ENCODE assay signal across 34 mouse cellular contexts in genomic region chr10:89832334-89832733, GRCm38 (mm10). TPM values are rescaled to one million over a fixed set of nuclear protein-coding genes. Genes with fewer than 3 reads are reported as not detected.
DNase-seq lines count a peak whose midpoint lies in the region; ATAC-seq and TF ChIP-seq lines count a peak whose summit lies in the region.
"Had no signal": no experiment of that assay in that cellular context is flagged by ENCODE, and none has a peak within 500 bp of the region (broad histone marks: within the 10 kb centered on the region; RNA-seq: fewer than 3 reads in every experiment).

No protein-coding gene starts in this region.

- no peak overlapping the region for H3K4me3 ChIP-seq in forebrain, embryonic 13.5 days
- no peak overlapping the region for H3K4me3 ChIP-seq in forebrain, embryonic 11.5 days (ENCODE audit: low read depth, low read length)
- no peak overlapping the region for H3K4me3 ChIP-seq in midbrain, postnatal 0 days (ENCODE audit: low read depth, low read length)
- no peak overlapping the region for H3K4me3 ChIP-seq in midbrain, embryonic 13.5 days (replicated peaks)
- H3K4me3 ChIP-seq in thymus, adult 2 months (ENCODE audit: control insufficient read depth, insufficient read depth, low read length), result no peak overlapping the region
- H3K4me3 ChIP-seq: embryonic facial prominence, embryonic 13.5 days; erythroblast, embryonic 14.5 days; hindbrain, embryonic 13.5 days; limb, embryonic 12.5 days; liver, embryonic 15.5 days; midbrain, embryonic 10.5 days; myocyte had no signal

- H3K27me3 ChIP-seq in forebrain, embryonic 13.5 days, result no peaks in the 10 kb centered on the region
- no peaks in the 10 kb centered on the region for H3K27me3 ChIP-seq in forebrain, embryonic 11.5 days (ENCODE audit: control insufficient read depth, insufficient read depth, low read length)
- no peaks in the 10 kb centered on the region for H3K27me3 ChIP-seq in midbrain, postnatal 0 days (ENCODE audit: insufficient read depth, low read length)
- H3K27me3 ChIP-seq in midbrain, embryonic 13.5 days, result no peaks in the 10 kb centered on the region
- no peaks in the 10 kb centered on the region for H3K27me3 ChIP-seq in thymus, adult 2 months (ENCODE audit: control insufficient read depth, insufficient read depth, low read length)
- H3K27me3 ChIP-seq: embryonic facial prominence, embryonic 13.5 days; hindbrain, embryonic 13.5 days; limb, embryonic 12.5 days; liver, embryonic 15.5 days had no signal

- TF ChIP-seq CTCF in midbrain, postnatal 0 days (IDR thresholded peaks at IDR 0.05), result no peak
- TF ChIP-seq CTCF in thymus, adult 2 months (IDR thresholded peaks at IDR 0.05; ENCODE audit: borderline replicate concordance, control insufficient read depth, extremely low read depth, insufficient read depth, low read length, poor library complexity), result no peak

- 80% methylated on average over 4 of the region's 4 CpGs for WGBS in forebrain, embryonic 13.5 days
- 86% methylated on average over 4 of the region's 4 CpGs for WGBS in forebrain, embryonic 11.5 days
- 83% methylated on average over 4 of the region's 4 CpGs for WGBS in midbrain, postnatal 0 days
- WGBS in midbrain, embryonic 13.5 days, result 85% methylated on average over 4 of the region's 4 CpGs
- 55% methylated on average over 4 of the region's 4 CpGs for WGBS in thymus, adult 2 months

- no peak overlapping the region for H3K27ac ChIP-seq in forebrain, embryonic 13.5 days
- H3K27ac ChIP-seq in forebrain, embryonic 11.5 days (ENCODE audit: low read depth, low read length), result no peak overlapping the region
- no peak overlapping the region for H3K27ac ChIP-seq in midbrain, postnatal 0 days (ENCODE audit: low read depth, low read length)
- no peak overlapping the region for H3K27ac ChIP-seq in midbrain, embryonic 13.5 days
- no peak overlapping the region for H3K27ac ChIP-seq in thymus, adult 2 months (ENCODE audit: control insufficient read depth, insufficient read depth, low read length)
- H3K27ac ChIP-seq: embryonic facial prominence, embryonic 13.5 days; hindbrain, embryonic 13.5 days; limb, embryonic 12.5 days; liver, embryonic 15.5 days; midbrain, embryonic 10.5 days had no signal

- H3K9me3 ChIP-seq in forebrain, embryonic 13.5 days (replicated peaks), result no peaks in the 10 kb centered on the region
- H3K9me3 ChIP-seq in forebrain, embryonic 11.5 days (ENCODE audit: control insufficient read depth, low read length), result no peaks in the 10 kb centered on the region
- no peaks in the 10 kb centered on the region for H3K9me3 ChIP-seq in midbrain, postnatal 0 days (ENCODE audit: low read length)
- no peaks in the 10 kb centered on the region for H3K9me3 ChIP-seq in midbrain, embryonic 13.5 days
- H3K9me3 ChIP-seq: embryonic facial prominence, embryonic 13.5 days; hindbrain, embryonic 13.5 days; limb, embryonic 12.5 days; liver, embryonic 15.5 days; midbrain, embryonic 10.5 days had no signal

- no peak for DNase-seq in forebrain, embryonic 11.5 days (ENCODE audit: low spot score)
- peak; percentile 9 for DNase-seq in midbrain, postnatal 0 days (ENCODE audit: low spot score)
- peak; percentile 4 for DNase-seq in thymus, postnatal 25 days
- DNase-seq in thymus, adult 2 months, result no peak
- no peak for DNase-seq in right cerebral cortex, postnatal 36 days (ENCODE audit: low spot score in 2 of 2)
- no peak for DNase-seq in spleen, adult 12 weeks (ENCODE audit: low spot score)
- DNase-seq: adrenal gland, postnatal 14 days; cerebellum, adult 11-12 months; cerebellum, adult 9-11 months; embryo, embryonic 11 days; gastrocnemius, postnatal 14 days; heart, adult 18-20 months; heart, postnatal 4 days; kidney, adult 11 months; kidney, postnatal 14 days; lung, embryonic 14.5 days; lung, postnatal 14 days; right cerebral cortex, adult 18-20 months; right cerebral cortex, postnatal 4 days had no signal

- no peak overlapping the region for H3K4me2 ChIP-seq in forebrain, embryonic 13.5 days
- no peak overlapping the region for H3K4me2 ChIP-seq in forebrain, embryonic 11.5 days (ENCODE audit: low read depth, low read length, severe bottlenecking)
- H3K4me2 ChIP-seq in midbrain, postnatal 0 days (ENCODE audit: low read depth, low read length, poor library complexity, severe bottlenecking), result no peak overlapping the region
- no peak overlapping the region for H3K4me2 ChIP-seq in midbrain, embryonic 13.5 days (replicated peaks)
- H3K4me2 ChIP-seq: embryonic facial prominence, embryonic 13.5 days; heart, embryonic 11.5 days; hindbrain, embryonic 13.5 days; limb, embryonic 12.5 days; liver, embryonic 15.5 days; lung, embryonic 14.5 days had no signal

- no peak for TF ChIP-seq POLR2A in thymus, adult 2 months (IDR thresholded peaks at IDR 0.05; ENCODE audit: control insufficient read depth, extremely low read depth, insufficient read depth, low read length, poor library complexity)

- no peak overlapping the region for H3K9ac ChIP-seq in forebrain, embryonic 13.5 days
- no peak overlapping the region for H3K9ac ChIP-seq in forebrain, embryonic 11.5 days (ENCODE audit: low read length)
- H3K9ac ChIP-seq in midbrain, postnatal 0 days (replicated peaks; ENCODE audit: low read length, poor library complexity, severe bottlenecking), result no peak overlapping the region
- H3K9ac ChIP-seq in midbrain, embryonic 13.5 days (replicated peaks), result no peak overlapping the region
- H3K9ac ChIP-seq: embryonic facial prominence, embryonic 13.5 days; hindbrain, embryonic 13.5 days; limb, embryonic 12.5 days; liver, embryonic 15.5 days; lung, embryonic 14.5 days had no signal

- H3K36me3 ChIP-seq in forebrain, embryonic 13.5 days (ENCODE audit: poor library complexity, severe bottlenecking), result no peaks in the 10 kb centered on the region
- no peaks in the 10 kb centered on the region for H3K36me3 ChIP-seq in forebrain, embryonic 11.5 days (ENCODE audit: control insufficient read depth, insufficient read depth, low read length)
- no peaks in the 10 kb centered on the region for H3K36me3 ChIP-seq in midbrain, postnatal 0 days (ENCODE audit: insufficient read depth, low read length)
- no peaks in the 10 kb centered on the region for H3K36me3 ChIP-seq in midbrain, embryonic 13.5 days
- no peaks in the 10 kb centered on the region for H3K36me3 ChIP-seq in thymus, adult 2 months (ENCODE audit: control insufficient read depth, insufficient read depth, low read length)
- H3K36me3 ChIP-seq: embryonic facial prominence, embryonic 13.5 days; hindbrain, embryonic 13.5 days; limb, embryonic 12.5 days; liver, embryonic 15.5 days; midbrain, embryonic 10.5 days had no signal

- ATAC-seq in forebrain, embryonic 13.5 days, result 0 out of 2 replicates have a peak, but pooled peaks have one; percentile 38
- ATAC-seq in forebrain, embryonic 11.5 days (replicated peaks; ENCODE audit: low FRiP score), result no peak
- ATAC-seq in midbrain, postnatal 0 days (ENCODE audit: low FRiP score), result no peak
- no peak for ATAC-seq in midbrain, embryonic 13.5 days
- ATAC-seq: CD4-positive, CD25-positive, alpha-beta regulatory T cell, adult 4 months; forebrain, embryonic 16.5 days; inflammation-experienced regulatory T-cells, adult 6 months; midbrain, embryonic 16.5 days had no signal

- H3K4me1 ChIP-seq in forebrain, embryonic 13.5 days, result 0 out of 2 replicates have a peak, but pooled peaks cover 7% of the 10 kb centered on the region
- H3K4me1 ChIP-seq in forebrain, embryonic 11.5 days (replicated peaks; ENCODE audit: control insufficient read depth, insufficient read depth, low read length), result no peaks in the 10 kb centered on the region
- no peaks in the 10 kb centered on the region for H3K4me1 ChIP-seq in midbrain, postnatal 0 days (ENCODE audit: insufficient read depth, low read length)
- H3K4me1 ChIP-seq in midbrain, embryonic 13.5 days (replicated peaks), result no peaks in the 10 kb centered on the region
- H3K4me1 ChIP-seq in thymus, adult 2 months (replicated peaks; ENCODE audit: control insufficient read depth, insufficient read depth, low read length), result peaks cover 4% of the 10 kb centered on the region
- H3K4me1 ChIP-seq: embryonic facial prominence, embryonic 13.5 days; hindbrain, embryonic 13.5 days; limb, embryonic 12.5 days; liver, embryonic 15.5 days had no signal

RNA-seq across cellular contexts. Expression of gene Anks1b, which starts 41.0 kb away (rescaled TPM):
- polyA plus RNA-seq in forebrain, embryonic 13.5 days (2015; fragmentation: Nextera tagmentation; extraction: Ambion mirVana), result 28.7 and 39.5 TPM in 2 replicates
- 15.0 and 17.3 TPM in 2 replicates for polyA plus RNA-seq in forebrain, embryonic 11.5 days (2014; fragmentation: Nextera tagmentation; extraction: Ambion mirVana)
- 159 and 342 TPM in 2 replicates for total RNA-seq in midbrain, postnatal 0 days (2014; rRNA removed)
- 95.4 and 105 TPM in 2 replicates for polyA plus RNA-seq in midbrain, postnatal 0 days (2015; fragmentation: Nextera tagmentation; extraction: Ambion mirVana)
- polyA plus RNA-seq in midbrain, embryonic 13.5 days (2015; fragmentation: Nextera tagmentation; extraction: Ambion mirVana), result 43.3 and 46.0 TPM in 2 replicates
- polyA plus RNA-seq in thymus, adult 2 months (2012; rRNA removed), result 0.08 and 0.24 TPM in 2 replicates
- polyA plus RNA-seq: CD4-positive, CD25-positive, alpha-beta regulatory T cell, adult 4 months; erythroblast, embryonic 14.5 days; liver, adult 2 months had no signal

Comparison
In these comparisons a context has a peak if more than half of its experiments do, and no peak if none do; other contexts are left out.
1. DNase-seq: peak in midbrain, postnatal 0 days (single experiment) and thymus, postnatal 25 days (single experiment); none in forebrain, embryonic 11.5 days (single experiment), thymus, adult 2 months (single experiment), right cerebral cortex, postnatal 36 days (0 of 2) and spleen, adult 12 weeks (single experiment).
2. RNA of gene Anks1b, which starts 41.0 kb away (polyA plus RNA-seq): 95.4 to 105 TPM in midbrain, postnatal 0 days, 43.3 to 46.0 TPM in midbrain, embryonic 13.5 days, 28.7 to 39.5 TPM in forebrain, embryonic 13.5 days and 15.0 to 17.3 TPM in forebrain, embryonic 11.5 days; 0.08 to 0.24 TPM in thymus, adult 2 months; every median in the first group is over 10 times any median in the second.